Mouse (Mus musculus): ENCODE measurements around the gene Rif1.

DNA sequence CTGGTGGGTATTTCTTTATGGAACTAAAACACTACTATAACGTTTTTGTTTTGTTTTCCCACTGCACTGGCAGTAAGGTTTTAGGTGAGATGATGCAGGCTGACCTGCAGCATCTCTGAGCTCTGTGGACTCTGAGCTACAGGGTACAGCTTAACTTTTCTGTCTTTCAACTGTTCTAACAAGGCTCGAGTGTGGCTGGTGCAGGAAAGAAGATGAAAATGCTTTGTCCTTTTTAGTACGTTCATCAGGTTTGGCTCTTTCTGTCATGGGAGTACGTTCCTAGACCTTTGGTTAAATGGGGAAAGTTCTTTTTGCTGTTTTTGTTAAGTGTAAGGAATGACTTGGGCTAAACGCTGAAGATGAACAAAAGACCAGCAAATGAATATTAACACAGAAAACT is 34.1 kb upstream of the Rif1 start:
- TF ChIP-seq CTCF (IDR thresholded peaks at IDR 0.05; ENCODE audit: borderline replicate concordance, control insufficient read depth, extremely low read depth, insufficient read depth, low read length, poor library complexity): no peak
- TF ChIP-seq POLR2A (IDR thresholded peaks at IDR 0.05; ENCODE audit: control insufficient read depth, extremely low read depth, insufficient read depth, low read length, poor library complexity): no peak
